Mouse (Mus musculus): ENCODE measurements around the gene Gramd1b. TPM values are rescaled to one million over a fixed set of nuclear protein-coding genes. Genes with fewer than 3 reads are reported as not detected.
A peak's percentile ranks its signal among the peaks of the same experiment; 100 is the strongest.

Gene Gramd1b
- polyA plus RNA-seq, 1 experiment from 2014 or later = 5.7 TPM

DNA sequence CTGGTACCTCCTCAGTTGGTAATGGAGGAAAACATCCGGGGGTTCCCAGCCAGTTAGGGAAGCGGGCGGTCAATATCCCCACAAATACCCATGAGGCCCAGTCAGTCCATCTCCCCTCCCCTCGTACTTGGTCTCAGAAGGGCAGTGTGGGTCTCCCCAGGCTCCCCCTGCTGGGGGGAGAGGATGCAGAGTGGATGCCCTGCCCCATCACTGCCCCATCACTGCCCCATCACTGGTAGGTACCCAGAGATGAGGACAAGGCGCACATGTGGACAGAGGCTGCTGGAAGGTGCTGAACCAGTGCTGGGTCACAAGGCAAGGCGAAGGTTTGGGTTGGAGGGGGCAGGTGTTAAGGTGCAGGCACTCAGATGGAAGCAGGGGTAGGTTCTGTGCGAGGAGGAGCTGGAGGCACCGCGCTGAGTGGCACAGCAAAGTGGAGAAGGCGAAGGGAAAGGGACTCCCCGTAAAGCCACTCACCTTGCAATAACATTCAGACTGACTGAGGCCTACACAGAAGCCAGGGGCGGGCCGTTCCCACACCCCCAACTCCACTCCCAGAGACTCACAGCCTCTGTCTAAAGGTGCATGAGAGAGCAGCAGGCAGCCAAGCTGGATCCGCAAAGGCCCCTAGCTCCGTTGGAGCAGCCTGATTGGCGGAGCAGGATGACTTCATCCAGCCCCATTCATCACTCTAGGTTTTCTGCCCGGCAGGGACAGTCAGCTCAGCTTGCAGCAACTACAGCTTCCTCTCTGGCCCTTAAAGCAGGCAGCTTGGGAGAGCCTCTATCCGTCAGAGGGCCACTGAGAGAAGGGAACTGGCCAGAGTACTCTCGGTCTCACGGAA, 139.1 kb downstream of the Gramd1b start:
- H3K27me3 ChIP-seq = no peaks in the 10 kb centered on the region
- H3K4me1 ChIP-seq (replicated peaks) = peaks cover 26% of the 10 kb centered on the region
- peak overlapping the region; percentile 24; the same call in 1 of the 2 replicates for H3K27ac ChIP-seq
- 0 out of 2 replicates have a peak overlapping the region, but pooled peaks have one; percentile 9 for H3K4me3 ChIP-seq
- 0 out of 2 replicates have a peak overlapping the region, but pooled peaks have one; percentile 29 for H3K9ac ChIP-seq
- peak; percentile 48; the same call in 1 of the 2 replicates for ATAC-seq (replicated peaks; ENCODE audit: insufficient number of reproducible peaks, insufficient read depth, low FRiP score, low read depth)
- 30% methylated on average over 20 of the region's 20 CpGs for WGBS
- H3K4me2 ChIP-seq = peak overlapping the region; percentile 46
- no peaks in the 10 kb centered on the region for H3K9me3 ChIP-seq (replicated peaks)
- no peaks in the 10 kb centered on the region for H3K36me3 ChIP-seq

DNA sequence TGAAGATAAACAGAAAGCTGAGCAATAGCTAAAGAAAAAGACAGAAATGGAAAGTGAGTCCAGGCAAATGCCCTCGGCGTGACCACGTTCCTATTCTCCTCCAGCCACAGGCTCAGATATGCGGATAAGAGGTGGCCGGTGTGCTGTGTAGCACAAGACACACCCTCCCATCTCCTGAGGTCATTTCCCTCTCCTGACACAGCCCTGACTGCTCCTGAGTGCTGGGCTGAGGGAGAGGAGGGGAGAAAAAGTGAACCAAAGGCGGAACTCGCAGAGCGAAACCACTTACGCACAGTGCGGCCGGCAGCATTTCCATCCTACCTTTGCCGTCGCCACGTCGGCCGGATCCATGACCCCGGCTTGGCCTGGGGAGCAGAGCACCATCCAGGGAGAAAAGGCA, 139.8 kb downstream of the Gramd1b start:
- Histone ChIP-seq H3K36me3 (no peaks in the 10 kb centered on the region), H3K4me1 (replicated peaks) (peaks cover 22% of the 10 kb centered on the region), H3K27me3 (no peaks in the 10 kb centered on the region), H3K9ac (no peak overlapping the region), H3K4me2 (peak overlapping the region; percentile 32), H3K27ac (no peak overlapping the region), H3K9me3 (replicated peaks) (no peaks in the 10 kb centered on the region), H3K4me3 (0 out of 2 replicates have a peak overlapping the region, but pooled peaks have one; percentile 2)
- WGBS = 60% methylated on average over 17 of the region's 17 CpGs
- ATAC-seq (replicated peaks; ENCODE audit: insufficient number of reproducible peaks, insufficient read depth, low FRiP score, low read depth) = no peak

- no peaks in the 10 kb centered on the region for H3K9me3 ChIP-seq (replicated peaks)
- H3K9ac ChIP-seq = no peak overlapping the region
- no peaks in the 10 kb centered on the region for H3K36me3 ChIP-seq
- H3K4me2 ChIP-seq = peak overlapping the region; percentile 32; the same call in 1 of the 2 replicates
- H3K27me3 ChIP-seq = no peaks in the 10 kb centered on the region
- no peak; the same call in 1 of the 2 replicates for ATAC-seq (replicated peaks; ENCODE audit: insufficient number of reproducible peaks, insufficient read depth, low FRiP score, low read depth)
- H3K4me1 ChIP-seq (replicated peaks) = peaks cover 22% of the 10 kb centered on the region
- H3K4me3 ChIP-seq = no peak overlapping the region
- 28% methylated on average over 8 of the region's 8 CpGs for WGBS
- no peak overlapping the region for H3K27ac ChIP-seq
Observed at GRCm38 (mm10) chr9:40390904-40391303, 140.3 kb downstream of the Gramd1b start.

GRCm38 (mm10) chr9:40390396-40390760, 140.8 kb downstream of the Gramd1b start:
- peaks cover 22% of the 10 kb centered on the region for H3K4me1 ChIP-seq (replicated peaks)
- no peak overlapping the region for H3K27ac ChIP-seq
- no peaks in the 10 kb centered on the region for H3K36me3 ChIP-seq
- no peak overlapping the region for H3K4me2 ChIP-seq
- no peak overlapping the region for H3K4me3 ChIP-seq
- no peak for ATAC-seq (replicated peaks; ENCODE audit: insufficient number of reproducible peaks, insufficient read depth, low FRiP score, low read depth)
- H3K27me3 ChIP-seq = no peaks in the 10 kb centered on the region
- no peaks in the 10 kb centered on the region for H3K9me3 ChIP-seq (replicated peaks)
- no peak overlapping the region for H3K9ac ChIP-seq
- WGBS = 90% methylated on average over 8 of the region's 8 CpGs

- H3K4me3 ChIP-seq = no peak overlapping the region
- no peaks in the 10 kb centered on the region for H3K27me3 ChIP-seq
- no peak overlapping the region for H3K4me2 ChIP-seq
- H3K9me3 ChIP-seq (replicated peaks) = no peaks in the 10 kb centered on the region
- no peaks in the 10 kb centered on the region for H3K36me3 ChIP-seq
- 87% methylated on average over 8 of the region's 8 CpGs for WGBS
- H3K27ac ChIP-seq = no peak overlapping the region
- ATAC-seq (replicated peaks; ENCODE audit: insufficient number of reproducible peaks, insufficient read depth, low FRiP score, low read depth) = no peak
- no peak overlapping the region for H3K9ac ChIP-seq
- H3K4me1 ChIP-seq (replicated peaks) = peaks cover 22% of the 10 kb centered on the region
Observed at GRCm38 (mm10) chr9:40389669-40390395, 141.4 kb downstream of the Gramd1b start.

- Histone ChIP-seq H3K4me1 (replicated peaks) (peaks cover 22% of the 10 kb centered on the region), H3K4me3 (no peak overlapping the region), H3K9ac (no peak overlapping the region), H3K27me3 (no peaks in the 10 kb centered on the region), H3K36me3 (no peaks in the 10 kb centered on the region), H3K27ac (no peak overlapping the region), H3K4me2 (no peak overlapping the region), H3K9me3 (replicated peaks) (no peaks in the 10 kb centered on the region)
- no peak for ATAC-seq (replicated peaks; ENCODE audit: insufficient number of reproducible peaks, insufficient read depth, low FRiP score, low read depth)
- 71% methylated on average over 6 of the region's 6 CpGs for WGBS
Observed at GRCm38 (mm10) chr9:40389175-40389574, 142.0 kb downstream of the Gramd1b start.

- Histone ChIP-seq H3K27ac (no peak overlapping the region), H3K9me3 (replicated peaks) (no peaks in the 10 kb centered on the region), H3K27me3 (no peaks in the 10 kb centered on the region), H3K4me2 (no peak overlapping the region), H3K4me3 (no peak overlapping the region), H3K36me3 (no peaks in the 10 kb centered on the region), H3K9ac (no peak overlapping the region), H3K4me1 (replicated peaks) (peaks cover 13% of the 10 kb centered on the region)
- WGBS = 78% methylated on average over 5 of the region's 5 CpGs
- no peak for ATAC-seq (replicated peaks; ENCODE audit: insufficient number of reproducible peaks, insufficient read depth, low FRiP score, low read depth)
Observed at GRCm38 (mm10) chr9:40384781-40385180, 146.4 kb downstream of the Gramd1b start.

- Histone ChIP-seq H3K27me3 (no peaks in the 10 kb centered on the region), H3K4me3 (no peak overlapping the region), H3K4me1 (replicated peaks) (peaks cover 13% of the 10 kb centered on the region), H3K9me3 (replicated peaks) (no peaks in the 10 kb centered on the region), H3K9ac (no peak overlapping the region), H3K36me3 (no peaks in the 10 kb centered on the region), H3K4me2 (no peak overlapping the region), H3K27ac (0 out of 2 replicates have a peak overlapping the region, but pooled peaks have one; percentile 67)
- ATAC-seq (replicated peaks; ENCODE audit: insufficient number of reproducible peaks, insufficient read depth, low FRiP score, low read depth) = no peak
- 71% methylated on average over 3 of the region's 3 CpGs for WGBS
Observed at GRCm38 (mm10) chr9:40382508-40382907, 148.7 kb downstream of the Gramd1b start.

- H3K9ac ChIP-seq = no peak overlapping the region
- no peaks in the 10 kb centered on the region for H3K27me3 ChIP-seq
- peak; percentile 53; the same call in 1 of the 2 replicates for ATAC-seq (replicated peaks; ENCODE audit: insufficient number of reproducible peaks, insufficient read depth, low FRiP score, low read depth)
- H3K36me3 ChIP-seq = no peaks in the 10 kb centered on the region
- H3K4me1 ChIP-seq (replicated peaks) = peaks cover 15% of the 10 kb centered on the region
- H3K27ac ChIP-seq = peak overlapping the region; percentile 67
- peak overlapping the region; percentile 25 for H3K4me2 ChIP-seq
- 24% methylated on average over 15 of the region's 15 CpGs for WGBS
- H3K4me3 ChIP-seq = no peak overlapping the region
- H3K9me3 ChIP-seq (replicated peaks) = no peaks in the 10 kb centered on the region
Observed at GRCm38 (mm10) chr9:40381416-40382411, 149.5 kb downstream of the Gramd1b start.

DNA sequence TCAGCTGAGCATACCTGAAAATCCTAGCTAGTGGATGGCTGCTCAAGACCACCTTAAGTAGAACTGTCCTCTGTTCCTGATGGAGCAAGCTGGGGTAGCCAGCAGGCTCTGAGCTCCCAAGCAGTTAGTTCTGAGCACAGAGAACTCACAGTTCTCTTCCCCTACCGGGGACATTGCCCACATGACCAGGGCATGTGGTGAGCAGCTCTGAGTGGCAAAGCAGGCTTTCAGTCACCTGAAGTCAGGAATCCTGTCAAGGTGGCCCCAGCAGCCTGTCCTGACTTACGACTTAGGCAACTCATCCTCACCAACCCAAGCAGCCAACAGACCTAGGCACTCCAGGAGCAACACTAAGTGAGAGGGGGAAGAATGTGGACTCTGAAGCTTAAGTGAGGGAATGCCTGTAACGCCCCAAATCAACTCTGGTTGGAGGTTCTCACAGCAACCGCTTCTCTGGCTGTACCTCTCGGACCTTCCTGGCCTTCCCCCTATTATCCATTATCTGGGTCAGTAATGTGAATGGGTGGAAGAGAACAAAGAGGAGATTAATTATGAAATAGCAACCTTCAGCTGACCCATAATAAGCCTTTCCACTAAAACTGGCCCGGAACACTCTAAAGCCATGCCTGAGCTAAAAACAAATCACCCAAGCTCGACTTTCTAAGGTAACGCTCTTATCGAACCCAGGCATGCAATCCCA, 154.3 kb downstream of the Gramd1b start:
- Histone ChIP-seq H3K4me1 (replicated peaks) (peaks cover 19% of the 10 kb centered on the region), H3K4me2 (peak overlapping the region; percentile 49), H3K27me3 (no peaks in the 10 kb centered on the region), H3K9me3 (replicated peaks) (no peaks in the 10 kb centered on the region), H3K27ac (no peak overlapping the region), H3K9ac (no peak overlapping the region), H3K36me3 (no peaks in the 10 kb centered on the region), H3K4me3 (peak overlapping the region; percentile 25; the same call in 1 of the 2 replicates)
- no peak for ATAC-seq (replicated peaks; ENCODE audit: insufficient number of reproducible peaks, insufficient read depth, low FRiP score, low read depth)
- 67% methylated on average over 9 of the region's 9 CpGs for WGBS

All from heart, embryonic 15.5 days (tissue).